Mouse (Mus musculus): ENCODE results near the gene Cyp39a1. TPM values are rescaled to one million over a fixed set of nuclear protein-coding genes. Genes with fewer than 3 reads are reported as not detected.

Cyp39a1 gene
- polyA plus RNA-seq, 1 experiment from 2014 or later, result 24.8 TPM

DNA sequence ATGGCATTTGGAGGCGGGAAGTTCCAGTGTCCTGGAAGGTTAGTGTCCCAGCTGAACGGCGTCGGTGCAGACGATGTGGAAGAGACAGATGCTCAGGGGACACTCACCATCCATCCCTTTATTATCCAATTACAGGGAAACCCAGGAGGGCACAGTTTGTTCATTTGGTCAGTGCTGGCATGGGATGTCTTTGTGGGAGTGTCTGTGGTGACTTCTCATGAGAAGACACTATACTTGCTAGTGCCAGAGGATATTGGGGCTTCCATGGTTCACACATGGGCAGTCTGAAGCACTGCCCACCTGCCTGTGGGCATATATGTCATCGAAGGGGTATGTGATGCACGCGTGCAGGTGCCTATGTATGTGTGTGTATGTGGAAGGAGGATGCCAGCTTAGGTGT is 64.8 kb downstream of the Cyp39a1 start:
- ATAC-seq (replicated peaks; ENCODE audit: low FRiP score), result no peak
- Histone ChIP-seq H3K9me3 (replicated peaks) (no peaks in the 10 kb centered on the region), H3K9ac (no peak overlapping the region), H3K4me1 (no peaks in the 10 kb centered on the region), H3K4me2 (no peak overlapping the region), H3K27me3 (no peaks in the 10 kb centered on the region), H3K36me3 (no peaks in the 10 kb centered on the region), H3K27ac (no peak overlapping the region), H3K4me3 (replicated peaks) (no peak overlapping the region)
- WGBS, result 86% methylated on average over 8 of the region's 8 CpGs

DNA sequence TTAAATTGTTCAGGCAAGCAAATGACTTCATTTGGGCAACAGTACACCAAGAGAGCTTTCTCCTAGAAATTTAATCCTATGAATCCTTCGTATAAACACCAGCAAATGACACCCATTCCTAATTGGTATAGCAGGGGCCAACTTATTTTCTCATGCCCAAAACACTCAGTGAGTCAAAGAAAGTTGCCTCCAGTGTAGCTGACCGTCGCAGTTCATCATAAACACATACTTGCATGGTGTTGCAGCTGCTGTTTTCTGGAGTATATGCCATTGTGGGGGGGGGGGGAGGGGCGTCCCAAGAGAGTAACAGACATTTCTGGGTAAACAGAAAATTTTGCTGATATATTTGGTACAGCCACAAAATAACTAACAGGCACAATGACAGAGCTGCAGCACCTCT is 67.0 kb downstream of the Cyp39a1 start:
- H3K9me3 ChIP-seq (replicated peaks), result no peaks in the 10 kb centered on the region

DNA sequence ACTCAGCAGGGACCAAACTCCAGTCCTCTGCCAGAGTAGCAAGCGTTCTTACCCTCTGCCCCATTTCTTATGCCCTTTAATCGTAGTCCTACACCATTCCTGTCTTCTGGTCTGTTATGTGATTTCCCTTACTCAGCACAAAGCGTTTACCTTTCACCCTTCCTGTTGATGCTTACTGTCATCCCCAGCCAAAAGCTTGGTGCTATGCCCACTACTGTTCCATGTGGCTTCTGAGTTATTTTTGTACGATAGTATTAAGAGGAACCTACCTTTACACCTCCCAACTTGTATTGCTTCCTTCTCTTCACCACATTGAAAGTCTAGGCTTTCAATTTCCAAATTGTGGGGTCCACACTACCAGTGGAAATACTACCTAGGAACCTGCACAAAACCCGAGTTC is 76.7 kb downstream of the Cyp39a1 start:
- H3K9me3 ChIP-seq (replicated peaks), result 0 out of 2 replicates have a peak, but pooled peaks cover 9% of the 10 kb centered on the region
- H3K4me3 ChIP-seq (replicated peaks), result no peak overlapping the region
- peaks cover 13% of the 10 kb centered on the region for H3K4me1 ChIP-seq
- H3K9ac ChIP-seq, result no peak overlapping the region
- H3K27ac ChIP-seq, result 0 out of 2 replicates have a peak overlapping the region, but pooled peaks have one; percentile 5
- WGBS, result 86% methylated on average over 5 of the region's 5 CpGs
- no peaks in the 10 kb centered on the region for H3K27me3 ChIP-seq
- ATAC-seq (replicated peaks; ENCODE audit: low FRiP score), result no peak
- H3K4me2 ChIP-seq, result no peak overlapping the region
- peaks cover 13% of the 10 kb centered on the region; the same call in 1 of the 2 replicates for H3K36me3 ChIP-seq

More for the DNA sequence above, 67.0 kb downstream of the Cyp39a1 start:
- no peak overlapping the region for H3K4me3 ChIP-seq (replicated peaks)
- H3K4me2 ChIP-seq, result no peak overlapping the region
- no peak overlapping the region for H3K9ac ChIP-seq
- ATAC-seq (replicated peaks; ENCODE audit: low FRiP score), result no peak
- peaks cover 4% of the 10 kb centered on the region; the same call in 1 of the 2 replicates for H3K36me3 ChIP-seq
- 73% methylated on average over 4 of the region's 4 CpGs for WGBS
- no peak overlapping the region for H3K27ac ChIP-seq
- H3K4me1 ChIP-seq, result no peaks in the 10 kb centered on the region
- no peaks in the 10 kb centered on the region for H3K27me3 ChIP-seq

GRCm38 (mm10) chr17:43744425-43744824 is 77.2 kb downstream of the Cyp39a1 start:
- peaks cover 13% of the 10 kb centered on the region; the same call in 1 of the 2 replicates for H3K36me3 ChIP-seq
- H3K9me3 ChIP-seq (replicated peaks), result 0 out of 2 replicates have a peak, but pooled peaks cover 9% of the 10 kb centered on the region
- 39% methylated on average over 4 of the region's 4 CpGs for WGBS
- H3K27ac ChIP-seq, result peak overlapping the region; percentile 9; the same call in 1 of the 2 replicates
- no peak overlapping the region for H3K9ac ChIP-seq
- peaks cover 13% of the 10 kb centered on the region for H3K4me1 ChIP-seq
- H3K27me3 ChIP-seq, result no peaks in the 10 kb centered on the region
- no peak overlapping the region for H3K4me3 ChIP-seq (replicated peaks)
- ATAC-seq (replicated peaks; ENCODE audit: low FRiP score), result no peak
- no peak overlapping the region for H3K4me2 ChIP-seq

GRCm38 (mm10) chr17:43751146-43751545 is 83.9 kb downstream of the Cyp39a1 start:
- Histone ChIP-seq H3K4me2 (no peak overlapping the region), H3K4me1 (no peaks in the 10 kb centered on the region), H3K4me3 (replicated peaks) (no peak overlapping the region), H3K9ac (no peak overlapping the region), H3K27me3 (no peaks in the 10 kb centered on the region), H3K36me3 (peaks cover 13% of the 10 kb centered on the region; the same call in 1 of the 2 replicates), H3K9me3 (replicated peaks) (no peaks in the 10 kb centered on the region), H3K27ac (no peak overlapping the region)
- no peak for ATAC-seq (replicated peaks; ENCODE audit: low FRiP score)
- 94% methylated on average over 6 of the region's 6 CpGs for WGBS

GRCm38 (mm10) chr17:43752811-43753210 is 85.6 kb downstream of the Cyp39a1 start:
- no peaks in the 10 kb centered on the region for H3K9me3 ChIP-seq (replicated peaks)
- WGBS, result 35% methylated on average over 1 of the region's 1 CpGs
- ATAC-seq (replicated peaks; ENCODE audit: low FRiP score), result no peak
- no peaks in the 10 kb centered on the region for H3K27me3 ChIP-seq
- H3K4me2 ChIP-seq, result no peak overlapping the region
- H3K4me1 ChIP-seq, result peaks cover under 1% of the 10 kb centered on the region
- no peak overlapping the region for H3K4me3 ChIP-seq (replicated peaks)
- H3K36me3 ChIP-seq, result no peaks in the 10 kb centered on the region
- H3K9ac ChIP-seq, result no peak overlapping the region
- H3K27ac ChIP-seq, result no peak overlapping the region

DNA sequence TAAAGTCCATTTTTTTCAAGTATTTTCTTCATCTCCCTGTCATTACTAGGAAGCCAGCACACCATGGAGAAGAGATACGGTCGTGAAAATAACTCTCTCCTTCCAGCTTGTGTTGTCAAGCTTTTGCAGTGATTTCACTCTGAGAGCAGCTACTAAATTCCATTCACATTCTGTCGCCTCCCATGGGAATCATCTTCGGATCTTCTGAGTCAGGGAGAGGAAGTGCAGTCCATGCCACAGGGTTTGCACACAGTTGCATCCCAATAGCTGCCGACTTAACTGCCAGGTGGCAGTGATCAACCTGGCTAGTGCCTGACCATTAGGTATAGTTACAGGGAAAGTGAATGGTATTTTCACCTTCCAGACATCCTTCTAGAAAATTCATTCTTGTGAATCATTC is 87.5 kb downstream of the Cyp39a1 start:
- H3K36me3 ChIP-seq, result no peaks in the 10 kb centered on the region
- H3K27ac ChIP-seq, result no peak overlapping the region
- H3K27me3 ChIP-seq, result no peaks in the 10 kb centered on the region
- no peak overlapping the region for H3K4me3 ChIP-seq (replicated peaks)
- 45% methylated on average over 5 of the region's 5 CpGs for WGBS
- H3K4me1 ChIP-seq, result peaks cover 9% of the 10 kb centered on the region
- H3K4me2 ChIP-seq, result no peak overlapping the region
- no peak for ATAC-seq (replicated peaks; ENCODE audit: low FRiP score)
- no peaks in the 10 kb centered on the region for H3K9me3 ChIP-seq (replicated peaks)
- no peak overlapping the region for H3K9ac ChIP-seq

DNA sequence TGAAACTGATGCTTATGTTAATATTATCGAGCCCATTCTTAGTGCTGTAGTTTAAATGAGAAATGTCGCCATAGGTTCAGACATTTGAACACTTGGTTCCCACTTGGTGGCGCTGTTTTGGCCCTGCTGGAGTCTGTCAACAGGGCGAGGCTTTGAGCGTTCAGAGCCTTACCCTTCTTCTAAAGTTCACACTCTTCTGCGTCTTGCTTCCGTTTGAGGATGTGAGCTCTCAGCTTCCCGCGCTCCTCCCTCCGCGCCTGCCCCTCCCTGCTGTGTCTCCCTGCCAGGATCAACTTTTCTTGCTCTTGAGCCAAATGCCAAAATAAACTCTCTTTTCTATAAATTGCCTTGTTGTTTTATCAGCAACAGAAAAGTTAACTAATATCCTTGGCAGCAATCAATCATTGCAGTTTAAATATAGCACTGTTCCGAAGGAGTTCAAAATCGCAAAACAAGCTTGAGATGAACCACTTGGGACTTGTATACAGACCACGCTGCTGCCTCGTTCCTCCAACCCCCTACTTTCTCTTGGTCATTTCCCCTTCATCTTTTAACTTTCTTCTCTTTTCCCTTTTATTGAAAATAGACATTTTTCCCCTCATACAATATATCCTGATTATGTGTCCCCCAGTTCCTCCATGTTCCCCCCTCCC is 91.5 kb downstream of the Cyp39a1 start:
- no peak overlapping the region for H3K4me3 ChIP-seq (replicated peaks)
- ATAC-seq (replicated peaks; ENCODE audit: low FRiP score), result peak; percentile 88
- no peaks in the 10 kb centered on the region for H3K9me3 ChIP-seq (replicated peaks)
- peak overlapping the region; percentile 75 for H3K27ac ChIP-seq
- no peaks in the 10 kb centered on the region for H3K27me3 ChIP-seq
- H3K9ac ChIP-seq, result no peak overlapping the region
- no peak overlapping the region for H3K4me2 ChIP-seq
- H3K4me1 ChIP-seq, result peaks cover 9% of the 10 kb centered on the region
- 32% methylated on average over 15 of the region's 15 CpGs for WGBS
- H3K36me3 ChIP-seq, result no peaks in the 10 kb centered on the region

- no peak overlapping the region for H3K4me3 ChIP-seq (replicated peaks)
- WGBS, result 55% methylated on average over 4 of the region's 4 CpGs
- no peak overlapping the region for H3K27ac ChIP-seq
- no peak overlapping the region for H3K4me2 ChIP-seq
- H3K9ac ChIP-seq, result no peak overlapping the region
- no peaks in the 10 kb centered on the region for H3K9me3 ChIP-seq (replicated peaks)
- no peaks in the 10 kb centered on the region for H3K36me3 ChIP-seq
- ATAC-seq (replicated peaks; ENCODE audit: low FRiP score), result peak; percentile 18; the same call in 1 of the 2 replicates
- H3K4me1 ChIP-seq, result peaks cover 4% of the 10 kb centered on the region
- no peaks in the 10 kb centered on the region for H3K27me3 ChIP-seq
Measured at GRCm38 (mm10) chr17:43784531-43784930, 117.3 kb downstream of the Cyp39a1 start.

DNA sequence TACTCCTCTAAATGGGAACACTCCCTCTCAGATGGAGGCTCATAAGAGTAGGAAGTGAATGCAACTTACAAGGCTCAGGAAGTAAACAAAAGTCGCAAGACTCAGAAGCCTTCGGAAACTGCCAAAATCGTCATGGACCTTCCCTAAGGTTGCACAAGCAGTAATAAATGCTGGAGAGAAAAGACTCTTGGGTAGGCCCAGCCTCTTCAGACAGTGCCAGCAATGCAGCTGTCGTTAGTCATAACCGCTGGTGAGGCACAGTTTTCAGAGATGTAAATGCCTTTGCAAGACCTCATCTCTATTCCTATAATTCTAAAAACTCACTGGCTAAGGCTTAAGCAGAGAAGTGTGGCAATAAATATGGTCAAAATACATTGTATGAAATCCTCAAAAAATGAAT is 121.0 kb downstream of the Cyp39a1 start:
- Histone ChIP-seq H3K4me1 (peaks cover 4% of the 10 kb centered on the region), H3K27me3 (no peaks in the 10 kb centered on the region), H3K36me3 (no peaks in the 10 kb centered on the region), H3K4me2 (no peak overlapping the region), H3K4me3 (replicated peaks) (no peak overlapping the region), H3K9ac (no peak overlapping the region), H3K27ac (no peak overlapping the region), H3K9me3 (replicated peaks) (no peaks in the 10 kb centered on the region)
- WGBS, result 90% methylated on average over 5 of the region's 5 CpGs
- ATAC-seq (replicated peaks; ENCODE audit: low FRiP score), result no peak

DNA sequence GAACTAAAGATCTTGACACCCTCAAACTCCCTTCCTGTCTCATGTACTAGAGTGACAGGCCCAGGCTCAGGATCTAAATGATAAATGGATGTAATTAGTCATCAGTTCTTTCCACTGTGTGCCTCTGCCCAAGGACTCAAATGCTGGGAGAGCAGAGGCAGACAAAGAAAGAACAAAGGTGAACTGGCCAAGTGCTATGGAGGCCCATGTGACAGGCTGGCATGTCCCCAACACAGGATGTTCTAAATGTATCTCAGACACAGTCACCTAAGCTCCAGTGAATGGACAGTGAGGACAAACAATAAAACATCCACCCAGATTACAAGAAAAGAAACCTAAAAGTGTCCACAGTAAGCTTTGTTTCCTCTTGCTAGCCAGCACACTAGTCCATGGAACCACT is 122.2 kb downstream of the Cyp39a1 start:
- no peaks in the 10 kb centered on the region for H3K27me3 ChIP-seq
- no peak overlapping the region for H3K4me3 ChIP-seq (replicated peaks)
- no peaks in the 10 kb centered on the region for H3K9me3 ChIP-seq (replicated peaks)
- no peak overlapping the region for H3K27ac ChIP-seq
- no peak for ATAC-seq (replicated peaks; ENCODE audit: low FRiP score)
- H3K4me2 ChIP-seq, result no peak overlapping the region
- no peaks in the 10 kb centered on the region for H3K36me3 ChIP-seq
- no peak overlapping the region for H3K9ac ChIP-seq
- peaks cover 4% of the 10 kb centered on the region for H3K4me1 ChIP-seq

- Histone ChIP-seq H3K9me3 (replicated peaks) (no peaks in the 10 kb centered on the region), H3K9ac (no peak overlapping the region), H3K36me3 (no peaks in the 10 kb centered on the region), H3K4me1 (no peaks in the 10 kb centered on the region), H3K4me2 (no peak overlapping the region), H3K27me3 (no peaks in the 10 kb centered on the region), H3K27ac (no peak overlapping the region), H3K4me3 (replicated peaks) (no peak overlapping the region)
- 97% methylated on average over 3 of the region's 3 CpGs for WGBS
- no peak for ATAC-seq (replicated peaks; ENCODE audit: low FRiP score)
Measured at GRCm38 (mm10) chr17:43791751-43792150, 124.5 kb downstream of the Cyp39a1 start.
